Mouse (Mus musculus) spleen, embryonic (tissue): ENCODE data around the gene Spz1.

Experiments used
- CTCF ChIA-PET: fragments of 350-600 bp; sonication (Branson Sonifier 250); formaldehyde crosslinking; loops from one replicate; lab custom pipeline; 2022; lab: Charles Lee

The Spz1 gene

GRCm38 (mm10) chr13:92580220-92581043, 4.5 kb upstream of the Spz1 start:
- CTCF ChIA-PET, result interaction anchor here (0.8 to 1.3 kb wide), 2 partner anchors 159 to 160 kb away, joined by 4 read pairs; no protein-coding TSS in a partner anchor

- CTCF ChIA-PET, result no interaction called here
Observed at GRCm38 (mm10) chr13:92578210-92578609, 2.2 kb upstream of the Spz1 start.

GRCm38 (mm10) chr13:92576688-92577087, 716 bp upstream of the Spz1 start:
- CTCF ChIA-PET, result interaction anchor here (0.7 kb wide), 1 partner anchor 215 kb away, joined by 3 read pairs; no protein-coding TSS in a partner anchor

- CTCF ChIA-PET, result no interaction called here
Observed at GRCm38 (mm10) chr13:92559429-92559828, 16.5 kb downstream of the Spz1 start.

- CTCF ChIA-PET, result no interaction called here
Observed at GRCm38 (mm10) chr13:92557229-92557628, 18.7 kb downstream of the Spz1 start.

- CTCF ChIA-PET, result no interaction called here
Observed at GRCm38 (mm10) chr13:92556458-92557126, 19.4 kb downstream of the Spz1 start.

- CTCF ChIA-PET, result no interaction called here
Observed at GRCm38 (mm10) chr13:92547093-92547492, 28.9 kb downstream of the Spz1 start.

- CTCF ChIA-PET, result no interaction called here
Observed at GRCm38 (mm10) chr13:92540997-92541396, 35.0 kb downstream of the Spz1 start.

GRCm38 (mm10) chr13:92539126-92539525, 36.8 kb downstream of the Spz1 start:
- CTCF ChIA-PET, result no interaction called here

GRCm38 (mm10) chr13:92533801-92534200, 42.2 kb downstream of the Spz1 start:
- CTCF ChIA-PET, result interaction anchor here (0.7 kb wide), 1 partner anchor 1241 kb away, joined by 3 read pairs; no protein-coding TSS in a partner anchor

- CTCF ChIA-PET, result no interaction called here
Observed at GRCm38 (mm10) chr13:92532216-92532615, 43.8 kb downstream of the Spz1 start.

GRCm38 (mm10) chr13:92531237-92531636, 44.7 kb downstream of the Spz1 start:
- CTCF ChIA-PET, result no interaction called here

GRCm38 (mm10) chr13:92530721-92531211, 45.2 kb downstream of the Spz1 start, which contains the start of gene Zfyve16:
Zfyve16 (minus strand) TSS chr13:92530868.
- CTCF ChIA-PET, result no interaction called here

GRCm38 (mm10) chr13:92529828-92530720, 45.9 kb downstream of the Spz1 start:
- CTCF ChIA-PET, result interaction anchor here (0.6 kb wide), 2 partner anchors 209 to 1507 kb away, joined by 3 to 6 read pairs; no protein-coding TSS in a partner anchor
